16 mouse cellular contexts compared by ENCODE assay signal in the genomic region with DNA sequence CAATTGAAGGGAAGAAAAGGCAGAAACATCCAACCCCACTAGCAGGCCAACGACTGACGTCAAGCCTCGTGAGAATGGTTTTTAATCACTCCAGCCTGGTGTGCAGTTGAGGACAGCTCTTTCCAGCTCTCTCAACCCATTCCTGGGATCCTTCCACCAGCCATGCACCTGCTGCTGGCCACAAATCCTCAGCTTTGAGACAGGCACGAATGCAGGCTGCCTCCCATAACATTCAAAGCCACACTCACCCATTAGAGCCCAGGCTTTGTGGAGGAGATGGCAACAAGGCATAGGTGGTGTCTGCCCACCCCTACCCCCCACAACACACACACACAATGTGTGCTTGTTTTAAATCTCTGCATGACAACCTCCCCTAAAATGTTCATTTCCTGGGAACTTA. TPM values are rescaled to one million over a fixed set of nuclear protein-coding genes. Genes with fewer than 3 reads are reported as not detected.
A peak's percentile ranks its signal among the peaks of the same experiment; 100 is the strongest.
DNase-seq lines count a peak whose midpoint lies in the region; ATAC-seq and TF ChIP-seq lines count a peak whose summit lies in the region.
"Had no signal": no experiment of that assay in that cellular context is flagged by ENCODE, and none has a peak within 500 bp of the region (broad histone marks: within the 10 kb centered on the region; RNA-seq: fewer than 3 reads in every experiment).

No protein-coding gene starts in this region.

- no peaks in the 10 kb centered on the region for H3K9me3 ChIP-seq in kidney, postnatal 0 days (replicated peaks; ENCODE audit: low read length)
- H3K9me3 ChIP-seq: embryonic facial prominence, embryonic 13.5 days; forebrain, embryonic 12.5 days; heart, embryonic 12.5 days had no signal

- H3K4me3 ChIP-seq in kidney, postnatal 0 days (replicated peaks; ENCODE audit: low read depth, low read length) = no peak overlapping the region
- H3K4me3 ChIP-seq in myocyte = no peak overlapping the region
- H3K4me3 ChIP-seq: embryonic facial prominence, embryonic 13.5 days; forebrain, embryonic 12.5 days; heart, embryonic 12.5 days had no signal

- H3K4me1 ChIP-seq in kidney, postnatal 0 days (replicated peaks; ENCODE audit: insufficient read depth, low read length) = peaks cover 4% of the 10 kb centered on the region; the same call in 1 of the 2 replicates

- H3K9ac ChIP-seq in kidney, postnatal 0 days (ENCODE audit: low read depth, low read length) = no peak overlapping the region
- H3K9ac ChIP-seq: embryonic facial prominence, embryonic 13.5 days; forebrain, embryonic 12.5 days; heart, embryonic 12.5 days had no signal

- H3K36me3 ChIP-seq in kidney, postnatal 0 days (ENCODE audit: insufficient read depth, low read length) = no peaks in the 10 kb centered on the region
- H3K36me3 ChIP-seq in myocyte (ENCODE audit: control insufficient read depth, insufficient read depth) = no peaks in the 10 kb centered on the region
- H3K36me3 ChIP-seq: embryonic facial prominence, embryonic 13.5 days; forebrain, embryonic 12.5 days; heart, embryonic 12.5 days had no signal

- no peaks in the 10 kb centered on the region for H3K27me3 ChIP-seq in kidney, postnatal 0 days (ENCODE audit: insufficient read depth, low read length)
- H3K27me3 ChIP-seq in myocyte (ENCODE audit: control insufficient read depth, insufficient read depth, insufficient read length) = no peaks in the 10 kb centered on the region
- H3K27me3 ChIP-seq: embryonic facial prominence, embryonic 13.5 days; heart, embryonic 12.5 days had no signal

- no peak overlapping the region for H3ac ChIP-seq in myocyte (ENCODE audit: control insufficient read depth, insufficient read length)

- 26% methylated on average over 4 of the region's 4 CpGs for WGBS in kidney, postnatal 0 days

- no peak for DNase-seq in frontal cortex, adult 2 months (ENCODE audit: extremely low spot score in 1 of 2, low spot score in 1 of 2)
- peak; percentile 88 for DNase-seq in heart, adult 11 months
- DNase-seq in heart, postnatal 14 days = no peak
- DNase-seq in kidney, postnatal 0 days (ENCODE audit: low spot score) = no peak
- no peak for DNase-seq in kidney, adult 9 months
- DNase-seq in layer of hippocampus, adult 11-12 months (ENCODE audit: low spot score) = no peak
- DNase-seq: adrenal gland, postnatal 10 days; cerebellum, adult 11 months had no signal

- H3K27ac ChIP-seq in kidney, postnatal 0 days = peak overlapping the region; percentile 19; the same call in 1 of the 2 replicates
- H3K27ac ChIP-seq: embryonic facial prominence, embryonic 13.5 days; forebrain, embryonic 12.5 days had no signal

- no peak for TF ChIP-seq POLR2A in myocyte (IDR thresholded peaks at IDR 0.05; ENCODE audit: insufficient read length, low read depth)

- peaks cover 3% of the 10 kb centered on the region for H3K79me2 ChIP-seq in myocyte (ENCODE audit: control insufficient read depth, insufficient read depth)

- ATAC-seq in frontal cortex, adult (ENCODE audit: low TSS enrichment) = 0 out of 2 replicates have a peak, but pooled peaks have one; percentile 11
- no peak for ATAC-seq in kidney, postnatal 0 days (replicated peaks; ENCODE audit: low FRiP score, low read depth)
- ATAC-seq: forebrain, embryonic 16.5 days; hindbrain, embryonic 16.5 days; inflammation-experienced regulatory T-cells, adult 6 months had no signal

- intact Hi-C loops in heart, postnatal 14 days (cut with DNase I) = loop anchor here (1.0 kb wide), 1 partner anchor 219 kb away; no protein-coding TSS in a partner anchor

- no peak for TF ChIP-seq CTCF in kidney, postnatal 0 days (IDR thresholded peaks at IDR 0.05; ENCODE audit: low read depth)

- no peak overlapping the region for H3K4me2 ChIP-seq in kidney, postnatal 0 days (ENCODE audit: low read length)
- H3K4me2 ChIP-seq in myocyte (ENCODE audit: low read depth) = peak overlapping the region; percentile 71
- H3K4me2 ChIP-seq: forebrain, embryonic 12.5 days had no signal

TF ChIP-seq in myocyte, 11 proteins besides CTCF, POLR2A, EP300 and RAD21:
- TF ChIP-seq POLR2AphosphoS2 (IDR thresholded peaks at IDR 0.05; ENCODE audit: insufficient read length, low read depth) = no peak
- no peak for TF ChIP-seq SRF (IDR thresholded peaks at IDR 0.05; ENCODE audit: control insufficient read depth, insufficient read length, low read depth)
- TF ChIP-seq USF1 (IDR thresholded peaks at IDR 0.05; ENCODE audit: low read depth) = no peak
- no peak for TF ChIP-seq E2F4 (IDR thresholded peaks at IDR 0.05; ENCODE audit: insufficient read depth)
- TF ChIP-seq MYOG (IDR thresholded peaks at IDR 0.05; ENCODE audit: control insufficient read depth in 1 of 3, insufficient read depth in 1 of 3, insufficient read length in 2 of 3, low read depth in 2 of 3) = peak in 1 of 3 experiments; percentile 85
- TF ChIP-seq MYOD1 (IDR thresholded peaks at IDR 0.05; ENCODE audit: control insufficient read depth in 1 of 3, insufficient read length in 2 of 3, low read depth in 2 of 3) = peak in 2 of 3 experiments; percentile 69 to 74
- no peak for TF ChIP-seq CEBPB (IDR thresholded peaks at IDR 0.05; ENCODE audit: insufficient read depth, poor library complexity, severe bottlenecking)
- TF ChIP-seq TCF12 (IDR thresholded peaks at IDR 0.05; ENCODE audit: insufficient read depth, poor library complexity, severe bottlenecking) = no peak
- TF ChIP-seq REST (IDR thresholded peaks at IDR 0.05; ENCODE audit: insufficient read depth, insufficient read length) = no peak
- no peak for TF ChIP-seq TCF3 (IDR thresholded peaks at IDR 0.05; ENCODE audit: insufficient read length, low read depth)
- TF ChIP-seq MAX (IDR thresholded peaks at IDR 0.05; ENCODE audit: low read depth) = no peak

RNA-seq across cellular contexts. Expression of a gene that starts 2.7 kb away (rescaled TPM):
- 11.6 and 14.1 TPM in 2 replicates for polyA plus RNA-seq in frontal cortex, adult 2 months (2012; rRNA removed)
- 10 to 100 TPM; 16.9 to 20.9 TPM for total RNA-seq in heart, postnatal 14 days (2021)
- polyA plus RNA-seq in kidney, postnatal 0 days (2015; fragmentation: Nextera tagmentation; extraction: Ambion mirVana) = 10.6 and 11.4 TPM in 2 replicates
- 9.6 TPM for polyA plus RNA-seq in myocyte (2012; fragmentation: generic; extraction: Trizol)
